Mouse (Mus musculus): ENCODE data around the gene Map3k19.

DNA sequence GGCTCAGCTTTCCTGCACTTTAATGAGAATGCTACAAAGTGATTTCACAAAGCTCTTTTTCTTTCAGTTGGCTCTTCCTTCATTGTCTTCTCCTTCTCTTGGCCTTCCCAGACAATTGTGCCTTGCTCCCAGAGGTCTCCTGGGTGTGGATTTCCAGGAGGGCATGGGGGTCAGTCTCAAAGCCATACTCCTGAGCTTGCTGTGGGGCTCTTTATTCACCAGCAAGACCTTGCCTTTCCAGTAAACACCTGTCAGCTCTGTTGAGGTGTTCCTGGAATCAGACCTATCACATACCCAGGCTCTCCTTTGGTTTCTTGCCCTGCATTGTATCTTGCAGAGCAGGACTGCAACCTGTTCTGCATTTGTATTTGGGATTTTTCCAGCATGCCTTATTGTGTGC, 71.0 kb downstream of the Map3k19 start:
- TF ChIP-seq CTCF (IDR thresholded peaks at IDR 0.05; ENCODE audit: low read depth) (no peak), EP300 (IDR thresholded peaks at IDR 0.05; ENCODE audit: low read depth) (no peak)
